Mouse (Mus musculus): Measurements from ENCODE around the gene Hdgfl2. TPM values are rescaled to one million over a fixed set of nuclear protein-coding genes. Genes with fewer than 3 reads are reported as not detected.
"Not testable (repeated sequence)": the region's sequence is repeated elsewhere in the genome, so short reads cannot be mapped to it uniquely, and the experiment has no call there.

Gene Hdgfl2
- polyA plus RNA-seq, 3 experiments from 2014 or later: 32.5 to 58.6 (median 40.3) TPM

DNA sequence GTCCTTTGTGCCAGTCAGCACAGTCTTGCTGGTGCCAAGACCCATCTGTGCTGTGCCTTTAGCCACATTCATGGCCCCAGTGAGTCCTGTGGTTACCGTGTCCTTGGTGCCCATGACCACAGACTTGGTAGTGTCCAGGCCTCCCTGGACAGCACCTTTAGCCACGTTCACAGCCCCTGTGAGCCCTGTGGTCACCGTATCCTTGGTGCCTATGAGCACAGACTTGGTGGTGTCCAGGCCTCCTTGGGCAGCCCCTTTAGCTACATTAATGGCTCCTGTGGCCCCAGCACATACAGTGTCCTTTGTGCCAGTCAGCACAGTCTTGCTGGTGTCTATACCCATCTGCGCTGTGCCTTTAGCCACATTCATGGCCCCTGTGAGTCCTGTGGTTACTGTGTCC lies 27.0 kb downstream of the Hdgfl2 start:
- ATAC-seq: not testable (repeated sequence)

DNA sequence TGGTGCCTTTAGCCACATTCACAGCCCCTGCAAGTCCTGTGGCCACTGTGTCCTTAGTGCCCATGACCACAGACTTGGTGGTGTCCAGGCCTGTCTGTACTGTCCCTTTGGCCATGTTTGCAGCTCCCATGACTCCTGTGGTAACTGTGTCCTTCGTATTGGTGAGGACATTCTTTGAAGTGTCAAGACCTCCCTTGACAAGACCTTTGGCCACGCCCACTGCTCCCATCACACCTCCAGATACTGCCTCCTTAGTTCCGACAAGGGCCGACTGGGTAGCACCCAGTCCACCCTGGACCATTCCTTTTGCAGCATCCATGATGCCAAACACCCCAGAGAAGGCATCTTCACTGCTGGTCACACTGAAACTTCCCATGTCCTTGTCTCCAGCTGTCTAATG lies 27.5 kb downstream of the Hdgfl2 start:
- ATAC-seq: no peak

DNA sequence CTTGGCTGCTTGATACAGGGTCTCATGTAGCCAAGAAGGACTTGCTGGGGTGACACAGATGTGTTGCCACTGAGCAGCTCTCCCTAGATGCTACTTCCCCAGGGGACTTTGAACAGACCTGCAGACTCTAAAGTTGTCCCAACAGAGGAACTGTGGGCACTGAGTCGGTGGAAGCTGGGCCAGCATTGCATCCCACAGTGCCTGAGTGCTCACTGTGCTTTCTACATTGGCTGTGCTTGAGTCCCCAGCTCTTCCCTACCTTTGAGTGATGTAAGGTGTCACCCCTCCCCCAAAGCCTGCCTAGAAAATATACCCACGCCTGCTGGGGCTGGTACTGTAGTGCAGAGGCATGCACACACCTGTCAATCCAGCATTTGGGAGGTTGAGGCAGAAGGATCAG lies 28.3 kb downstream of the Hdgfl2 start:
- ATAC-seq: no peak

DNA sequence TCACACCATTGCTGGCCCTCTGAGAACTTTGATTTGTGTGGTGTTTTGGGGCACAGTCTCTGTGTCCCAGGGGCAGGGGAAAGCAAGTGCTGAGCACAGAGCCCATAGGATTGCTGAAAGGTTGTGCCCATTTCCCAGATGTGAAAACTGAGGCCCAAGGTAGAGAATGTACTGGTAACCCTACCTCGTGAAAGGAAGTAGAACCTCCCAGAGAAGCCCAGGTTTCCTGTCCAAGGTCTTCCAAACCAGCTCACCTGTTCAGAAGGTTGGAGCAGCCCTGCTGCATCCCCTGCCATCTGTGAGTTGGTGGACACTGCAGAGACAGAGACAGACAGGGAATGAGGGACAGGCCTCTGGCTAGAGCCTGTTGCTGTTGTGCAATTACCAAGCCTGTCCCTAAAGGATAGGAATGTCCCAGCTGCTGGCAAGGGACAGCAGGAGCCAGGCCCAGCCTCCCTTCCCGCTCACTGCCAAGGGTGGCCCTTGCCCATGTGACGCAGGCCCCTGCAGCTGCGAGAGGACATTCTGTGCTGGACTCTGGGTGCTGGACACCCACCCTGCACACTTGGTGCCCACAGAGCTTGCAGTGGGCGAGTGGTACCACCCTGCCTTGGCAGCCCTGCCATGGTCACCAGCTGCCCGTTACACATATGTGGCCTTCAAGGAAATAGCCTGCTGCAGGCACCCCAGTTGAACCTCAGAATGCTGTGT lies 29.1 kb downstream of the Hdgfl2 start:
- no peak for ATAC-seq

DNA sequence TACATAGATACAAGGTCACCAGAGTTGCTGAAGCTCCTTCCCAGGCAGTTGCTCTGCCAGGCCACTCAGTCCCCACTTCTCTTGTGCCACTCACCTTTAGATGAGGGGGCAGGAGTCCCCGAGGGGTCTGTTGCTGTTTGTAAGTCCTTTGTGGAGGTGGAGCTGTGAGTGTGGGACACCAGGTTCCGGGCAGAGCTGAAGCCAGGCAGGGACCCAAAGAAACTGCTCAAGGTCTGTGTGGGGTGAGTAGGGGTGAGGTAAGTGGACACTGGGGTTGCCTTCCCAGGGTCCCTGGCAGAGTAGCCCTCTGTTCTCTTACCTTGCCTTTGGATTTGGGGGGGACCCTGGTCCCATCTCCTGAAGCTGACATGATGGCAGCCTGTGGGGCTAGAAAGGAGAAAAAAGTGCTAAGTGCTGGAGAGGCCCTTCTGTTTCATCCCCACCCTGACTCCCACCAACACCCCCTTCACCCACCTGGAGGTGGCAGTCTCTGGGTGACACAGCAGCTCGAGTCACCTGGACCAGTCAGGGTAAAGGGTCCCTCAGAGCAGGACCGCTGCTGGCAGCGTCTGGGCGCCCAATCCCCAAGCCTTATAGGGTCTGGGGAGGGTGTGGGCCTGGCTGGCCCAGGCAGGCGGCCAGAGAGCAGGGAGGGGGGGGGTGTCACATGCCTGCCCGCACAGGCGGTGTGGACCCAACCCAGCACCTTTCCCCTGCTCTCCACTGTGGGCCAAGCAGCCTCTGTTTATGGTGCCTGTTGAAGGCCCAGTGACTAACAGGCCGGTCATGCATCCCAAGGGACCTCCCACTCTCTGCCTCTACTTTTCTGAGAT lies 30.0 kb downstream of the Hdgfl2 start, which contains the start of gene Plin4:
Gene Plin4 (minus strand): TSS at position 585 of the 833 bp plus-strand sequence.
- no peak for ATAC-seq

DNA sequence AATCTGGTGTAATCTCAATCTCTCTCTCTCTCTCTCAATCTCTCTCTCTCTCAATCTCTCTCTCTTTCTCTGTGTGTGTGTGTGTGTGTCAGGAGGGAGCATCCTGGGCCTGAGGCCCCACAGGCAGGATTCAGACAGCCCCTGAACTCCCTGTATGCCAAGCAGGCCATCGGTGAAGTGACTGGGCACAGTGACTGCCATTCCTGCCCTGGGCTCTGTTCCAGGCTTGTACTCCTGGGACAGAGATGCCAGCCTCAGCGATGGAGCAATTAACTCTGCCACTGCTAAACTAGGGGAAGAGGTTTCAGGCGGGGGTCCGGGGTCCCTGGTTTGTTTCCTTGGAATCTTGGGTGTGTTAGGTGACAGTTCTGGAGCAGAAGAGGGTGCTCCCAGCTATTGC lies 31.1 kb downstream of the Hdgfl2 start:
- no peak for ATAC-seq

DNA sequence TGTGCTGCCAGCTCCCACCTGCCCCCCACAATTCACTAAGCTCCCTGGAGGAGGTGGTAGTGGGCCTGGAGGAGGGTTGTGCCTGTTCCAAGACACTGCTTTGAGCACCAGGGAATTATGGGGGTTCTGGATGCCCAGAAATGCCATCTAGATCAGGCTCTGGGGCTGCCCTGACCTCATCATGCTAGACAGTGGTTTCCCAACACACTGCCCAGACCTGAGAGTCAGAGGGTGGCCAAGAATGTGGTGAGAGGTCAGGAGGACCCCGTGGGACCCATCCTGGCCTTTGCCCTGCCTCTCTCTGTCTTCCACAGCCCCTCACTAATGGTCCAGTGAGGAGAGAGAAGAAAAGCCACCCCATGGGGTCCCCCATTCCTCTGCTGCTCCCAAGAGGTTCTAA lies 31.6 kb downstream of the Hdgfl2 start:
- no peak for ATAC-seq

DNA sequence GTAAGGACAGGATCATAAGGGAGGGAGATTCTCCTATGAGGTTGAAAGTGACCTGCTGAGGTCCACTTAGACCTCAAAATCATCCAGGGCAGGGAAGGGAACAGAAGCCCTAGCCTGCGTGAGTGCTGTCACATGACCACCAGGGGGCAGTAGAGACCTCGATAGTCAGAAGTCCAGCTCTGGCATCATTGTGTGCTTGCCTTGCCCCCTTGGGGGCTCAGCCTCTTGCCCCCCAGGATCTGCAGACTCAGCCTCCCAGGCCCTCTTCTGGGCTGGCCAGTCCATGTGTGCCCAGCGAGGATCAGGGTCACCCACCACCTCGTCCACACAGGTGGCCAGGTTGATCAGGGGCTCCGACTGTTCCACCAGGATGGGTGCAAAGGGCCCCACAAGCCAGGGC lies 32.4 kb downstream of the Hdgfl2 start:
- peak; percentile 58 for ATAC-seq

DNA sequence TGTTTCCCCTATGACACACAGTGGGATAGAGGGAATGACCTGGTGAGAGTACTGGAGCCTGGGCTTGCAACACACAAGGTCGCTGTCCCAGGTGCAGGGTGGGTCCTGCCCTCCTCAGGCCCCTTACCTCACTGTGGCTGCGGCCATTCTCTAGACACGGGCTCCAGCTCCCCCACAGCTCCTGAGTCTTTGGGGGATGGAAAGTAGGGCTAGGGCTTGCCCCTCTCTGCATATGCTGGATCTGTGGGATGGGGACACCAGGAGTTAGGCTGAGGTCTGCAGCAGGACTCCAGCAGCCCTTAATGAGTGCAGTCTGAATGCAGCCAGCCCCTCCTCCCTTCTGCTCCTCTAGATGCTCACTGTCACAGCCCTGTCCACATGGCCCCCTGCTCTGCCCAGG lies 33.3 kb downstream of the Hdgfl2 start:
- ATAC-seq: no peak

DNA sequence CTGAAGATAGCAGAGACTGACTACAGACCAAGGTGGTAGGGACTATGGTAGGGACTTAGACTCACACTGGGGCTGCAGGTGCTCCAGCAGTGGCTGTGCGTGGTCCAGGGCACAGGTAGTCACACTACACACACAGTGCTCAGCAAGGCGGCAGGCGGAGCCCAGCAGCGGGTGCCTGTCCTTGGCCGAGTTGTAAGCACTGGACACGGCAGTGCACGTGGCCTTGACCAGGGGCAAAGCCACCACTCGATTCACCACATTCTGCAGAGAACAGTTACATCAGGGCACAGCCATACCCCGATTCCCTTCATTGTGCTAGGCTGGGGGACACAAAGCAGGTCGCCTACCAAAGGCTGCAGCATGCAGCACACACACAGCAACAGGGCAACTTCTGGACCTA lies 36.8 kb downstream of the Hdgfl2 start:
- no peak for ATAC-seq

DNA sequence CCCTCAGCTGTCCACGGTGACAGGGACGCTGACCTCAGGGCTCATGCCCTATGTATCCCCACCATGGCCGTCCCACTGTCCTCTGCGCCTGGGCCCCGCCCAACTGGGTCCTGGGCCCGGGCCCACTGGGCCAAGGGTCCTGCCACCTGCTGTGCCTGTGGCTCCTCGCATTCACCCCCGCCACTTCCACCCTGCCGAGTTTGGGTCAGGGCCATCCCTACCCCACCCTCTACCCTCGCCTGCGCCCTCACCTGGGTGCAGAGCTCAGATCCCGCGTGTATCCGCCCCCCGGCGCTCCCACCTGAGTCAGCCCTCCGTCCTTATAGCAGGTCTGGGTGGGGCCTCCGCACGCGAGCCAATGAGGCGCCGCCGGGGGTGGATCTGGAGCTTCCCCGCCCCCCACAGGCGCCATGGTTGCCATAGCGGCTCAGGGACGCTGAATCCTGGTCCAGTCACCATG lies 37.8 kb downstream of the Hdgfl2 start, which contains the start of gene Plin5:
Gene Plin5 (minus strand): TSS at position 346 of the 460 bp plus-strand sequence.
- no peak for ATAC-seq

DNA sequence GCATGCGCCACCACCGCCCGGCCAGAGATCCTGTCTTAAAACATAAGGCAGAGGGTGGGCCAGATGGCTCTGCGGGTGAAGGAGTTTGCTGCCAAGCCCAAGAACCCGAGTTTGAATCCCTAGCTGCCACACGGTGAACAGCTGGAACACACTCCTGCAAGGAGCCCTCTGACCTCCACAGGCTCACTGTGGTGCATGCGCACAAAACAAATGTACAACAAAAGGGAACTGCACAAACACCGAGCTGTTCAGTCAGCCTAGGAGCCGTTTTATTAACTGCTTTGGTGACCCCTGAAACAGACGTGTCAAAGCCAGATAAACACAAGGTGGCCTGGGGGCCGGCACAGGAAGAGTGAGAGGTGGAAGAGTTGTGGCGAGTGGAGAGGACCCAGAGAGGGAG lies 40.0 kb downstream of the Hdgfl2 start:
- ATAC-seq: no peak

DNA sequence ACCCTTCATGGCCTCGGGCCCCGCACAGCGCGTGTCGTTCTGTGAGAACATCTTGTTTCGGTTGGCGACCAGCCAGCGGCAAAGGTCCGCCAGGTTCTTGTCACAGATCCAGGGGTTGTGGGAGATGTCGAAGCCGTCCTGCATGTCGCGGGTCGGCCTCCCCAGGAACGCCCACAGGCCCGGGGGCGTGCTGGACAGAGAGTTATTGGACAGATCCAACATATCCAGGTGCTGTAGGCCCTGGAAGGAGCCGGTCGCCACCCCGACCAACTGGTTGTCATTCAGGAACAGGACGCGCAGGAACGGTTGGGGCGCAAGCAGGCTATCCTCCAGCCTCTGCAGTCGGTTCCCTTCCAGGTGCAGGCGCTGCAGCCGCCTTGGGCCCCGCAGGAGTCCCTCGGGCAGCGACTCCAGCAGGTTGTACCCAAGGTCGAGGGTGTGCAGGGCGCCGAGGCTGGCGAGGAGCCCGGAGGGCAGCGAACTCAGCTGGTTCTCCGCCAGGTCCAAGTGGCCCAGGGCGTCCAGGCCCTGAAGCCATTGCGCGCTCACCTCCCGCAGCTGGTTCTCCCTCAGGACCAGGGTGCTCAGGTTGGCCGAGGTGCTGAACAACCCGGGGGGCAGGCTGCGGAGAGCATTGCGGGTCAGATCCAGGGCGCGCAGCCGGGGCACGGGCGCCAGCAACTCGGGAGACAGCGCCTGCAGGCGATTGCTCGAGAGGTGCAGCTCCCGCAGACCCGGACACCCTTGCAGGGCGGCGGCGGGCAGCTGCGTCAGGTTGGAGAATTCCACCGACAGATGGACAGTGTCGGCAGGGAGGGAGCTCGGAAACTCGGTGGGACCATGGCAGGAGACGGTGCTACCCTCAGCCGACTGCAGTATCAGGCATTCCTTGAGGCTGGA lies 40.8 kb downstream of the Hdgfl2 start:
- ATAC-seq: no peak

DNA sequence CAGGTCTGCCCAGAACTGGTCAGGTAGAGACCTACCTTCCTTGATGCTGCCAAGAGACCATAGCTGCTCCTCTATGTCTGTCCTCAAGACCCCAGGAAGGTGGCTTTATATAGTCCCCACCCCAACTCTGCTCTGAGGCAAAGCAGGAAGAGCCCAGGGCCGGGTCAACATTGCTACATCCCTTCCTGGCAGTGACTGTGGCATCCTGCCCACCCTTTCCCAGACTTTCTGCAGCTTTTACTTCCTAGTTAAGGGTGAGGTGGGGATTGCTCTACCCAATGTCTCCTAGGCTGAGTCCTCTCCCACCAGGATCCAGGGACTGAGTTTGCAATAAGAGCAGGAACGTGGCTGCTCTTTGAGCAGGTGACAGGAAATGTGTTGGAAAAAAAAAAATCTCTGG lies 42.4 kb downstream of the Hdgfl2 start, which contains the start of gene Lrg1:
Gene Lrg1 (minus strand): TSS at position 176 of the 400 bp plus-strand sequence.
- ATAC-seq: no peak

DNA sequence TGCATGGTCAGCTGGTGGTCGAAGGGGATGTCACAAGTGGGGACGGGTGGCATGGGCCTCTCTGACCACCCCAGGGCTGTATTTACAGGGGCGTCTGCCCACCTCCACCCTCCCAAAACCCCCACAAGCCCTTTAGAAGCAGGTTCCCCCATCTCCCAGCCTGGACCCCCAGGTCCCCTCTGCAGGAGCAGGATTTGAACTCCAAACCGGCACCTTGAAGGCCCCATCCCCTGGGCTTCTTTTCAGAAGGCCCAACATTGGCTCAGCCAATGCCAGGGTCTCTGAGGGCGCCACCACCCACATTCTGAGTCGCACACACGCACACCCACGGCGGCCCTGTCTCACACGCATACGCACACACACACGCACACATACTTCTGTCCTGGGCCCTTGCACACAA lies 43.7 kb downstream of the Hdgfl2 start:
- no peak for ATAC-seq

DNA sequence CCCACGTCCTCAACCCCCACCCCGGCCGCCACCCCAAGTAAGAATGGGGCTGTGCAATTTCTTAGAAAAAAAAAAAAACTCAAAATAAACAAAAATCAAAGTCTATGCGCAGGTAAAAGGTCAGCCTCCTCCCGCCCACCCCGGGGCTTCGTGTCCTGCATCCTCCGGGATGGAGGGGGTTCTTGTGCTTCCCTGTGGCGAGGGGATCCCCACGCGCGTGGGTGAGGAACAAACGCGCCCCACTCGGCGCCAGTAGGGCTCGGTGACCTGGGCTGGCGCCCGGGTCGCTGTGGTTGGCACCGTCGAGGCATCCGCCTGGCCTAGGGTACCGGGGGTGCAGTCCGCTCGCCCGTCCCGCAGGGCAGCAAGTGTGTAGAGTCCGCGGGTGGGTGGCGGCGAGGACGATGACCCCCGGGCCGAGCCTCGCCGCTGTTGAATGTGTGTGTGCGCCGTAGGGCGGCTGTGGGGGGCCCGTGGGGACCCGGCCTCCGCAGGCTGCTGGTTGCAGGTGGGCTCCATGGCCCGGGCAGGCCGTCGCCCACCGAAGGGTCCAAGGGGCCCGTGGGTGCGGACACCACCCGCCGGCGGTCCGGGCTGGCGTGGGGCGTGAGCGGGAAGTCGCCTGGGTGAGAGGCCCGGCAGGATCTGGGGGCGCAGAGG lies 44.4 kb downstream of the Hdgfl2 start:
- ATAC-seq: no peak

DNA sequence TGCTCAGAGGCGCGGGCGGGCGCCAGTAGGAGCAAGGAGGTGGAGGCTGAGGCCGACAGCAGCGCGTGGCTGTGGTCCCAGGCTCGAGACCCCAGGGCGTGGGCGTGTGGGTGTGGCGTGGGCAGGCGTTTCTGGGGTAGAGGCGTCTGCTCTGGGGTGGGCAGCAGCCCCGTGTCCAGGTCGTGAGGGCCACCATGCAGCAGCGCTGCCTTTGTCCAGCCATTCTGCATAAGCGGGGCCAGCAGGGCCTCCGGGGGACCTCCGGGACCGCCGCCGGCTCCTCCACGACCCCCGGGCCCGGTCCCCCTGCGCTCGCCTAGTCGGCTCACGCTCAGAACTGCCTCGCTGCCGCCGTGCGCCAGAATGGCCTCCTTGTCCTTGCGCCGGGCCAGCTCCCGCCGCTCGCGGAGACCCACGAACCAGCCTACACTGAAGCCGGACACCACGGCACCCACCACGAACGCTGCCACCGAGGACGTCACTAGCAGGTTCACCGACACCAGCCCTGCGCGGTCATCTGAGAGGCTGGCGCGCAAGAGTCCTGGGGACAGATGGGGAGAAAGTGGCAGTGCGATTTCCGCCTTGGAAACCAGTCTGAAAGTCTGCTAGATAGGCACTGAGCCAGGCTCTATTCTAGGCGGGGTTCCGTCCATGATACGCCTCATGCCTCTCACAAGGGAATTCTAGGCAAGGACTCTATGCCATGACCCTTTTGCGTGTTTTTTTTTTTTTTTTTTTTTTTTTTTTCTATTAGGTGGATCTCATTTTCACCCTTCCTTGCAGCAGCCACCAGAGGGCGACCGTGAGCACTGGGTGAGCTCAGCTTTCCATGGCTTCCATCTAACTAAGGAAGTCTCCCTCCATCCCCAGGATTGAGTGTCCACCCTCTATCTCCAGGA lies 45.2 kb downstream of the Hdgfl2 start:
- peak; percentile 38 for ATAC-seq

DNA sequence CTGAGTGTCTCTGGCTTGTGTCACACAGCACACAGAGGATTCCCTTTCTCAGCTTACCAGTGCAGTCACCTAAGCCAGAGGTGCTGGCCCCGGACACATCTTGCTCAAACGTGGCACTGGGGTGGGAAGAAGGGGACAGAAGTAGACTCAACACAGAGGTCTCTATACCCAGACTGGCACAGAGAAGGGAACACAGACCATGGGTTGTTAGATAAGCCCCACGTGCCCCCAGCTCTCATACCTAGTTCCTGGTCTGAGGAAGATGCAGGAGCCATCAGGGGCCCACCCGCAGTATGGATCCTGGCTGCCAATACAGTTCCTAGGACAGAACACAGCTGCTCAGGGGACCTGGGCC lies 45.8 kb downstream of the Hdgfl2 start:
- ATAC-seq: no peak

DNA sequence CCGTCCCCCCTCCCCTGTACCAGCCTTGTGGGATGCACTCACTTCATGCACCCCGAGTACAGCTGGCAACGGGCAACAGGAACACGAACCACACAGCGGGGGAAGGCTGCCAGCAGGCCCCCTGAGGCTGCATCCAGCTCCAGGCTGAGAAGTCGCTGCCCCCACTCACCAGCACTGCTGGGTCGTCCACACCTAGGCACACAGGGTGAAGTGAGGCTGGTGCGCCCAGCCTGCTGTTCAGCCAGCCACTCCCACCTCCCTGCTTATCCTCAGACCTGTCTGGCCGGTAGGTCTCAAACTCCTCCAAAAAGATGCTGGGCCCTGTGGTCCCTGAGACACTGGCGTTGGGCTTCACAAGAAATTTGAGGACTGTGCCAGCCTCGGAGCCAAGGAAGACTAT lies 46.7 kb downstream of the Hdgfl2 start:
- ATAC-seq: no peak

DNA sequence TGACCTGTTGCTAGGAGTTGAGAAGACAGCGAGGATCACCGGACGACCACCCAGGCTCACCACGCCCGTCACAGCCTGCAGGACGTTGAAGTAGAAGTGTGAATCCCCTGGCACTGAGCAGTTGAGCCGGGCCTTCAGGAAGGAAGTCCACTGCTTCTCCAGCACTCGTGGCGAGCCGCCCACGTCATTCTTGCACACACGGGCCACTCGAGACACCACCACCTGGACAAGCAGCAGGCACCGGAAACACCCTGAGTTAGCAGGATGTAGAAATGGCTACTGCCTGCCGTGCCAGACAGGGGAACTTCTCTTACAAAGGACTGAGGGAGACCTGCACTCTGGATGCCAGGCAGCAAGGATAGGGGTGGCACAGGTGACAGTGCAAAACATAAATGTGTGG lies 48.8 kb downstream of the Hdgfl2 start:
- no peak for ATAC-seq

DNA sequence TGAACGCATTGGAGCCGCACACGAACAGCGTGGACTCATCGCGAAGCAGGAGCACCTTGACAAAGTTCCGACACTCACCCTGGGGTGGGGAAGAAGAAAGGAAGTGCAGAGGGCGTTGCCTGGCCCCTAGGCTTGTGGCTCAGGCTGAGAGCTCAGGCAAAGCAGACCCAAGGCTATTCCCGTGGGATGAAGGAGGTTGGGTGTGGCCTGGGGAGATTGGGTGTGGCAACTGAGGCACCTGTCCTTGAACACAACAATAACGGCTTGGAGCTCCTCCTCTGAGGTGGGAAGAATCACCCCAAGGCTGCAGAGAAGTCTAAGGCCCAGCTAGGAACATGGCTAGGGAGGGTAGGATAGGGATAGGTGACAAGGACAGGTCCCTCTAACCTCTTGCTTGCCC lies 51.7 kb downstream of the Hdgfl2 start:
- no peak for ATAC-seq
